Mouse (Mus musculus): ENCODE measurements around the gene 2010315B03Rik.
A peak's percentile ranks its signal among the peaks of the same experiment; 100 is the strongest.

Gene 2010315B03Rik

DNA sequence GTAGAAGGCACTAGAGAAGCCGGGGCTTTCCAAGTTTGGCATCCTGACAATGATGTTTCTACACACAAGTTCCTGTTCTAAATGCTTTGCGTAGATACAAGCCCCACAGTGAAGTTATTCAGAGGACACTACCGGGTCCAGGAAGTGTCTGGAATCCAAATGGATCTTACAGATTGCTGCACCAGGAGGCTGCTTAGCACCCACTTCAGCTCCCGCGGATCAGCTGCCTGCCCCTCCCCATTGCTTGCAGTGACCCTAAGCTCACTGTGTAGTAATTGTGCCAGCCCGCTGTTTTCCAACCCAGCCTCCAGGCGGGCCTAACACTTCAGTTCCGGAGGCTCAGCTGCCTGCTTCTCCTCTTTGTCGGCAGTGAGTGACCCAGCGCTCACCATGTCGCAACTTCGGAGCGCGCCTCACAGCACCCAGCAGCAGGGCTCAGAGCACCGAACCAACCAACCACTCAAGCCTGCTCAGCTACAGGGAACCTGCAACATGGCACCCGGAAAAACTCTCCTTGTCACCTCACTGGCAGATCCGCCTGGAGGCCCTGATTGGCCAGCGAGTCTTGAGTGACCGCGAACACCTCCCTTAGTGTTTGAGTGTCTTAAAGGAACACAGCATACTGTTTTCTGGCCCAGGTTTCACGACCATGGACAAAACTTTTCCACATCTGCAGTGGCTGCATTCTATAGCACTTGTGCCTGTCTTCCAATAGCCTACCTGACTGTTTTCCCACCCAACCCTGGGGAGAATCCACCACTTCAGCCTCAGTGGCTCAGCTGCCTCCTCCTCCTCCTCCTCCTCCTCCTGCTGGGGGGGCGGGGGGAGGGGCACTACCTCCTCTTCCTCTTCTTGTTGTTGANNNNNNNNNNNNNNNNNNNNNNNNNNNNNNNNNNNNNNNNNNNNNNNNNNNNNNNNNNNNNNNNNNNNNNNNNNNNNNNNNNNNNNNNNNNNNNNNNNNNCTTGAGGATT lies at the start of gene 2010315B03Rik:
2010315B03Rik (minus strand) TSS at position 526 of the 972 bp plus-strand sequence.
- peak; percentile 83 to 84 for DNase-seq

GRCm38 (mm10) chr9:124311502-124311901 lies 994 bp downstream of the 2010315B03Rik start:
- no peak for DNase-seq

DNA sequence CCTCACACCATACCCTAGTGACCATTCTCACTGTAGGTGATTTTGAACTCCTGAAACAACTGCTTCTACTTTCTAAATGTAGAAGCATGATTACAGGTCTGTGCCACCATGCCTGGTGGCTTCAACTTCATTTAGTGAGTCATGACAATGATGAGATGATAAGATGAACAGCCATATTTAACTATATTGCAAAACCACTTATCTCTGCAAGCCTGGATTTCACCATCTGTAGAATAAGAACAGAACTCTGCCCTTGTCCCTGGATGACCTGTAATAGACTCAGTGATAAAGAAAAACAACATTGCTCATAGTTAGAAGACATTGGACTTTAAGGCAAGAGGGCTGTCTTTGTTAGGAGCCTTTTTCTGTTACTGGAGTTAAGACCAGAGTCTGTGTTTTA lies 24.2 kb downstream of the 2010315B03Rik start:
- no peak for DNase-seq

DNA sequence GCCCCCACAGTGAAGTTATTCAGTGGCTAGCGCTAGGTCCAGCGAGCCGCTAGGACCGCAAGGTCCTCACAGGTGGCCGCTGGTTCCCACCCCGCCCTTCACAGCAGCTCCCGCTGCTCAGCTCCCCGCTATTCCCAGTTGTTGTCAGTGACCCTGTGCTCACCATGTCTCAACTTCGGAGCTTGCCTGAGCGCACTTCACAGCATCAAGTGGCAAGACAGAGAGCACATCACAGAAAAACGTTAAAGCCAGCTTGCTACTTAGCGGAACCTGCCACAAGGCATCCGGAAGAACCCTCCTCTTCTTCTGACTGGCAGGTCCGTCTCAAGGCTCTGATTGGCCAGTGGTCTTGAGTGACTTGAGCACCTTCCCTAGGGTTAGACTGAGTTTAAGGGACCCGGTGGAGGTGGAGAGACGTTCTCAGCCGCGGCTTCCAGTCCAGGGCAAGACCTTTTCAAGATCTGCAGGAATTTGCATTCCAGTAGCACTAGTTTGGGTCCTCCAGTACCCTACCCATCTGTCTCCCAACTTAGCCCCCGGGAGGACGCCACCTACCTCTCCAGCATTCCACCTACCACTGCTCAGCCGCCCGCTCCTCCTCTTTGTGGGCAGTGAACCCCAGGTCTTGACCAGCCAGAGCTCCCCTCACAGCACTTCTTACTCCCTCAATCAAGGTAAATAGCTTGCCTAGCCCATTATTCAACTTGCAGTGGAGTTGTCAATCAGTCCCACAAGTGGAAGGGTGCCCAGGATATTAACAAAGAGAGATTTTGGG lies 30.4 kb downstream of the 2010315B03Rik start:
- peak; percentile 82 to 87 for DNase-seq

- no peak for DNase-seq
These were observed 31.1 kb downstream of the 2010315B03Rik start for GRCm38 (mm10) chr9:124281448-124281791.

GRCm38 (mm10) chr9:124280576-124281447 lies 31.7 kb downstream of the 2010315B03Rik start:
- DNase-seq = peak in 1 of 2 experiments; percentile 4

- DNase-seq = no peak
These were observed 33.2 kb downstream of the 2010315B03Rik start for GRCm38 (mm10) chr9:124279300-124279699.

DNA sequence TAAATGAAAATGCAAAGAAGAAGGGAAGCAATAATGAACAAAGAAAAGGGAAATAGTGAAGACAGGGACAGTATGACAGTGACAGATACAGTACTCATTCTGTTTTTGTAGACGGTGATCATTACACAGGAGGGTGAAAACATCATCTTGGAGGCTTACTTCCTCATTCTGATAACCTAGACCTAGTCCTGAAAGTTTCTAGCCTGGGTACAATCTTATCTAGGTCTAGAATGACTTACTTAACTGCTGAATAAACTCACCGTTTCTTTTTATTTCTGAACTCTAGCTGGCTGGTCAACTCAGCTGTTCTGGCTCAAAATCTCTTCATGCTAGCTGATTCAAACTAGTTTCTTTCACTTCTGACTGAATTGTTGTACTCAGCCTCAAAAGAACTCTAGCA lies 37.4 kb downstream of the 2010315B03Rik start:
- DNase-seq = no peak

DNA sequence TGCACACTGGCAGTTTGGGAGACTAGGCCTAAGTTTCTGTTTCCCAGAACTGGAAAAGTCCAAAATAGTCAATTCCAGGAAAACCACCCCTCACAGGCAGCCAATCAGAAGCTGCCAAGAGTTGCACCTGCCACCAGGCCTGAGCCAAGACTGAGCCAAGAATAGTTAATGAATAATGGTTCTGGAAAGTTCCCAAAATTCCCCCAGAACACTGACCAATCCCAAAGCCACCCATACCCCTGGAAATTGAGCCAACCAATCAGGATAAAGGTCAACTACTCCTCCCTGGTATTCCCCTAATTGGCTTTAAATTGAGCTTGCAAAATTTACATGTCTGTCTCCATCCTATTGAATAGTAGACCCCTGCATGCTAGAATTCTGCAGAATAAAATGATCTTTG lies 39.3 kb downstream of the 2010315B03Rik start:
- DNase-seq = no peak

DNA sequence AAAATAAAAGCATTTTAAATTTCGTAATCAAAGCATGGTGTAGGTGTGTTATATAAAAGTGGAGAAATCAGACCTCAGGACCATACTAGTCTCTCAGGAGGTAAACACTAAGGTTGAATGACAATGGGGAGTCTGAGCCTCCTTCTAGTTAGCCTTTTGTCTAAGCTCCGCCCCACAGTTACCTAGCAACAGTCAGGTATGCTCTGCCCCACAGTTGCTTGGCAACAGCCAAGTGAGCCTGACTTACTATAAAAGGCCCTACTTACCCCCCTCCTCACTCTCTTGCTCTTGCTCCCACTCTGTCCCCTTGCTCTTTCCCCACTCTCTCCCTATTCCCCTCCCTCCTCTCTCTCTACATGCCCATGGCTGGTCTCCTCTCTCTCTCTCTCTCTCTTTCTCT lies 44.6 kb downstream of the 2010315B03Rik start:
- DNase-seq = no peak

DNA sequence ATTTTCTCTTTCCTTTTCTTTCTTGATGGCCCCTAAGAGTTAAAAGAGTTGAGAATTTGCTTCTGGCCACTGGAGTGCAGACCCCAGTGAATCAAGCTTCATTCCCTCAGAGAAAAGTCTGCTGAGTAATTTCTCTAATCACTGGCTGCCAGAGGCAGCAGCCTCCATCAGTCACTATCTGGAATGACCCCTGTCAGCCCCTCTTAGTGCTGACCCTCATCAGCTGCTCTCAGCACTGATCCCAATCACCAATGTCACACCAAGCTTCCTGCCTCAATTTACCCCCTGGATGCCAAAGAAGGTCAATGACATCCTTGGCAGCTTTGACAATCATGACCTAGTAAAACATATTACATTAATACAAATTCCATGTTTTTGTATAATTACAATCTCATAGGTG lies 45.0 kb downstream of the 2010315B03Rik start:
- DNase-seq = no peak

GRCm38 (mm10) chr9:124262987-124263717 lies 49.3 kb downstream of the 2010315B03Rik start:
- no peak for DNase-seq

- no peak for DNase-seq
These were observed 54.4 kb downstream of the 2010315B03Rik start for GRCm38 (mm10) chr9:124258067-124258556.

- no peak for DNase-seq
These were observed 55.1 kb downstream of the 2010315B03Rik start for GRCm38 (mm10) chr9:124257200-124258066.

GRCm38 (mm10) chr9:124256271-124257199 lies 56.0 kb downstream of the 2010315B03Rik start:
- DNase-seq = peak in 1 of 2 experiments; percentile 5

DNA sequence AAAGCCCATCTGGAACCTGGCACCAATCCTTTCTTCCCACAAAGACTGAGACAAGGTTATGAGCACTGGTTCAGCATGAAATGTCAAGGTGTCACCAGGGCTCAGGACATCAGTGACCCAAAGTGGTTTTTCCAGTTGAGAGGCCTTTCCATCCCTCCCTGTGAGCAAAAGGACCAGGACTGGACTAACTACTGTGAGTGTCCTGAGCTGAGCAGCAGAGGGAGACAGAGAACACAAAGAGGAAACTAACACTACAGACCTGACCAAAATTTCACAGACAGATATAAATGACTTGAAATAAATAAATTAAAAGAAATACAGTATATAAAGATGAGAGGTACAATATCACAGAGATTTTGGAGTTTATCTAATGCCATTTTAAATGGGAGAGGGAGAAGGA lies 61.1 kb downstream of the 2010315B03Rik start:
- no peak for DNase-seq

Data from cerebellum, postnatal 36 days (tissue).